Mouse (Mus musculus): ENCODE results near the gene Tspan15. TPM values are rescaled to one million over a fixed set of nuclear protein-coding genes. Genes with fewer than 3 reads are reported as not detected.

The Tspan15 gene
- polyA plus RNA-seq, 1 experiment = 38.8 TPM

DNA sequence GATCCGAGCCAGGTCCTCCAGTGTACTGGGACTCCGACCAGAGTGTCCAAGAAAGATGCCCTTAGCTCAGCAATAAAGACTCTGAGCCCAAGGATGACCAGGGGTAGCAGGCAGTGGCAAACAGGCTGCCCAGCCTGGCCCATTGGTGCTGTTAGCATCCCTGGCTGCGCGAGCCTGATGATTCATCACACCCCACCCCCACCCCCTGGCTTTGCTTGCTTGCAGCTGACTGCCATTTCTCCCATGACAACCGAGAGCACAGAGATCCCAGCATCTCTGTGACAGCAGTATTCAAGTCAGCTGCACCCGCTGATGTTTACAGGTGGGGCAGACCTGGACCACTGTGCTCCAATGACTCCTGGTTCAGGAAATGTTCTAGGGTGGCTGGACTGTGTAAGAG, 28.5 kb downstream of the Tspan15 start:
- TF ChIP-seq CTCF (conservative IDR thresholded peaks at IDR 0.05; ENCODE audit: insufficient read depth, insufficient read length, low read depth, low read length) (no peak), POLR2A (IDR thresholded peaks at IDR 0.05; ENCODE audit: low read depth, low read length) (no peak)
- no peaks in the 10 kb centered on the region for H3K27me3 ChIP-seq (replicated peaks; ENCODE audit: control insufficient read depth, insufficient read depth, low read length)
- no peak overlapping the region for H3K27ac ChIP-seq (ENCODE audit: insufficient read depth, low read depth, low read length)
- no peaks in the 10 kb centered on the region for H3K36me3 ChIP-seq (ENCODE audit: control insufficient read depth, insufficient read depth, low read length)
- WGBS = 86% methylated on average over 6 of the region's 6 CpGs
- no peak overlapping the region for H3K4me3 ChIP-seq (ENCODE audit: insufficient read depth, low read depth, low read length)
- DNase-seq = no peak
- H3K4me1 ChIP-seq (ENCODE audit: control insufficient read depth, insufficient read depth, low read length) = no peaks in the 10 kb centered on the region

DNA sequence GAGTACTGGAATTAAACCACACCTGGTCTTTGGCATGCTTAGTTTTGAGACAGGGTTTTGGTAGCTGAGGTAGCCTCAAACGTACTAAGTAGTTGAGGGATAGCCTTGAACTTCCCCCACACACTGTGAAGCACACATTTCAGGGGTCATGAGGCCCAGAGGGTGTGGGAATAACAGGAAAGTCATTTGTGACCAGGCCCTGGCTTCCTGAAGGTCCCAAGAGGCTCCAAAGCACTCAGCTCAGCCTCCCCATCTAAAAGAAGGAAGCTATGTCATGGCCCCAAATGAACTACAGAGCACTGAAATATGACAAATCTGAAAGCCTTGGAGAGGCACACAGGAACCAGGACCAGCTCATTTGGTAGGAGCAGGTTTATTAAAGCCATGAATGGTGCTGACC, 32.2 kb downstream of the Tspan15 start:
- Histone ChIP-seq H3K36me3 (ENCODE audit: control insufficient read depth, insufficient read depth, low read length) (no peaks in the 10 kb centered on the region), H3K4me1 (ENCODE audit: control insufficient read depth, insufficient read depth, low read length) (peaks cover 4% of the 10 kb centered on the region; the same call in 1 of the 2 replicates), H3K27ac (ENCODE audit: insufficient read depth, low read depth, low read length) (no peak overlapping the region)

DNA sequence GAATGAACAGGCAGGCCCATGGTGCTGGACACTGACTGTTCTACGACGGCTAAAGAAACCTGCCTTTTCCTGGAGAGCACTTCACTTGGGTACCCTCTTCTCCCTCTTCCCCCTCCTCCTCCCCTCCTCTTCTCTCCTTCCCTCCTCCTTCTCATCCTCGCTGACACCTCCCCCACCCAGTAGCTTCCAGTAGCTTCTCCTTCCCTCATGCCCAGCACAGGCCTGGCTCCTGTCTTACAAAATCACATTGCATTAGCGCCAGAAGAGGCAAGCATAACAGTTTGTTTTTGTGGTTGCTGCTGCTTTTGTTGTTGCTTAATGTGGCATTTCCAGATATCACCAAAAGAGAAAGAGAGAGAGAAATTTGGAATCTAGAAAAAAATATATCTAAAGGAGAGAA, 33.6 kb downstream of the Tspan15 start:
- TF ChIP-seq POLR2A (IDR thresholded peaks at IDR 0.05; ENCODE audit: low read depth, low read length) = no peak
- TF ChIP-seq CTCF (conservative IDR thresholded peaks at IDR 0.05; ENCODE audit: insufficient read depth, insufficient read length, low read depth, low read length) = no peak
- no peak overlapping the region for H3K4me3 ChIP-seq (ENCODE audit: insufficient read depth, low read depth, low read length)
- 81% methylated on average over 4 of the region's 4 CpGs for WGBS
- no peak overlapping the region for H3K27ac ChIP-seq (ENCODE audit: insufficient read depth, low read depth, low read length)
- no peaks in the 10 kb centered on the region for H3K36me3 ChIP-seq (ENCODE audit: control insufficient read depth, insufficient read depth, low read length)
- H3K4me1 ChIP-seq (ENCODE audit: control insufficient read depth, insufficient read depth, low read length) = peaks cover 4% of the 10 kb centered on the region; the same call in 1 of the 2 replicates
- H3K27me3 ChIP-seq (replicated peaks; ENCODE audit: control insufficient read depth, insufficient read depth, low read length) = no peaks in the 10 kb centered on the region
- no peak for DNase-seq

More for the DNA sequence above, 32.2 kb downstream of the Tspan15 start:
- no peak overlapping the region for H3K4me3 ChIP-seq (ENCODE audit: insufficient read depth, low read depth, low read length)
- TF ChIP-seq POLR2A (IDR thresholded peaks at IDR 0.05; ENCODE audit: low read depth, low read length) = no peak
- TF ChIP-seq CTCF (conservative IDR thresholded peaks at IDR 0.05; ENCODE audit: insufficient read depth, insufficient read length, low read depth, low read length) = no peak
- peak; percentile 53 for DNase-seq
- H3K27me3 ChIP-seq (replicated peaks; ENCODE audit: control insufficient read depth, insufficient read depth, low read length) = no peaks in the 10 kb centered on the region
- 48% methylated on average over 1 of the region's 1 CpGs for WGBS

DNA sequence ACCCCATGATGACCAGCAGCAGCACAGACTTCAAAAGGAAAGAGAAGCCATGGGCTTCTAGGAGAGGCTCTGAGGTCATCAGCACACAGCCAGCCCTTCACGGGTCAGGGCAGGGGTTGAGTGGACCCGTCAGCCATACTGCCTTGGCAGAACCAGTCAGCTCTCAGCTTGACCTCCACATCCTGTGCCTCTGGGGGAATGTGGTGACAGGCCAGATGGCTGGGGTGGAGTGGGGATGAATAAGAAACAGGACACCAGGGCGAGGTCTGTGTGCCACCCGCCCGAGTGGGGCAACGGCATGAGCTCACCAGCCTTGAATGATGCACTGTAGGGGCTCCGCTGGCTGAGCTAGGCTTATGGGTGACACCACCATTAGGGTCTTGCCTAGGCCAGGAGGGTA, 35.7 kb downstream of the Tspan15 start:
- H3K36me3 ChIP-seq (ENCODE audit: control insufficient read depth, insufficient read depth, low read length) = no peaks in the 10 kb centered on the region
- WGBS = 58% methylated on average over 7 of the region's 7 CpGs
- no peak overlapping the region for H3K27ac ChIP-seq (ENCODE audit: insufficient read depth, low read depth, low read length)
- H3K4me3 ChIP-seq (ENCODE audit: insufficient read depth, low read depth, low read length) = no peak overlapping the region
- no peak for DNase-seq
- TF ChIP-seq CTCF (conservative IDR thresholded peaks at IDR 0.05; ENCODE audit: insufficient read depth, insufficient read length, low read depth, low read length) (no peak), POLR2A (IDR thresholded peaks at IDR 0.05; ENCODE audit: low read depth, low read length) (no peak)
- peaks cover 4% of the 10 kb centered on the region; the same call in 1 of the 2 replicates for H3K4me1 ChIP-seq (ENCODE audit: control insufficient read depth, insufficient read depth, low read length)
- H3K27me3 ChIP-seq (replicated peaks; ENCODE audit: control insufficient read depth, insufficient read depth, low read length) = no peaks in the 10 kb centered on the region

DNA sequence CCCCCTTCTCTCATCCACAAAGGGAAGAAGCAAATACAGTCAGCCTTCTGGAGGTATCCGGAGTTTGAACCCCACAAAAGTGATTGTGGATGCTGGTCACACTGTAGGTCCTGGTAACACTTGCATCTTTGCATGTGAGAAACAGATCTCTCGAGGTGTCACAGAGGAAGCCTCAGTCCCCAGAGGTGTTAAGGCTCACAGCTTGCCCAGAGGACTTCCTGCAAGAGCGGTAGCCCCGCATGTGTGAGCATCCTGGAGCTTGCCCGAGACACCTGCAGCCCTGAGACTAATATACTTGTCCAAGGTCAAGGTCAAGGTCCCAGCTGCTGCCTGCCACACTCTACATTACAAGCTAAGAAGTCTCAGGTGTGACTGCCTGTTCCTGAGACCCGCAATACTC, 36.1 kb downstream of the Tspan15 start:
- Histone ChIP-seq H3K36me3 (ENCODE audit: control insufficient read depth, insufficient read depth, low read length) (no peaks in the 10 kb centered on the region), H3K27ac (ENCODE audit: insufficient read depth, low read depth, low read length) (no peak overlapping the region), H3K27me3 (replicated peaks; ENCODE audit: control insufficient read depth, insufficient read depth, low read length) (no peaks in the 10 kb centered on the region), H3K4me1 (ENCODE audit: control insufficient read depth, insufficient read depth, low read length) (peaks cover 4% of the 10 kb centered on the region; the same call in 1 of the 2 replicates), H3K4me3 (ENCODE audit: insufficient read depth, low read depth, low read length) (no peak overlapping the region)
- WGBS = 69% methylated on average over 6 of the region's 6 CpGs
- DNase-seq = no peak
- TF ChIP-seq POLR2A (IDR thresholded peaks at IDR 0.05; ENCODE audit: low read depth, low read length) (no peak), CTCF (conservative IDR thresholded peaks at IDR 0.05; ENCODE audit: insufficient read depth, insufficient read length, low read depth, low read length) (no peak)

DNA sequence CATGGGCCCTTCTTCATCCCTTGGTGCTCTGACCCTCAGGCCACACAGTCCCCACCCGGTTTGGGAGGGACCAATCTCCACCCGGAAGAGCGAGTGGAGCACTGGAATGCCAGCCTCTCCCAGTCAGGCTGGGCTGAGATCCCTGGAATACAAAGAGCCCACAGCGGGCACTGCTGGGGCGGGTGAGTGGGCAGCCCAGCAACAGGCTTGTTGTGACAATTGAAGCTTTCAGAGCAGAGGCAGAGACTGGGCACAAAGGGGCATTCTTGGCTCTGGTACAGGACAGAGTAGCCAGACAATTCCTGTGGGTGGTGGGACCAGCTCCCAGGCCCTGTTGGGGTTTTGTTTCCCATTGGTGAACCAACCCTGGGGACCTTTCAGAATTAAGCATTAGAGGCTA, 36.6 kb downstream of the Tspan15 start:
- Histone ChIP-seq H3K4me3 (ENCODE audit: insufficient read depth, low read depth, low read length) (no peak overlapping the region), H3K27ac (ENCODE audit: insufficient read depth, low read depth, low read length) (no peak overlapping the region), H3K36me3 (ENCODE audit: control insufficient read depth, insufficient read depth, low read length) (no peaks in the 10 kb centered on the region), H3K27me3 (replicated peaks; ENCODE audit: control insufficient read depth, insufficient read depth, low read length) (no peaks in the 10 kb centered on the region), H3K4me1 (ENCODE audit: control insufficient read depth, insufficient read depth, low read length) (peaks cover 4% of the 10 kb centered on the region; the same call in 1 of the 2 replicates)
- TF ChIP-seq POLR2A (IDR thresholded peaks at IDR 0.05; ENCODE audit: low read depth, low read length) = no peak
- no peak for DNase-seq
- 59% methylated on average over 5 of the region's 5 CpGs for WGBS

DNA sequence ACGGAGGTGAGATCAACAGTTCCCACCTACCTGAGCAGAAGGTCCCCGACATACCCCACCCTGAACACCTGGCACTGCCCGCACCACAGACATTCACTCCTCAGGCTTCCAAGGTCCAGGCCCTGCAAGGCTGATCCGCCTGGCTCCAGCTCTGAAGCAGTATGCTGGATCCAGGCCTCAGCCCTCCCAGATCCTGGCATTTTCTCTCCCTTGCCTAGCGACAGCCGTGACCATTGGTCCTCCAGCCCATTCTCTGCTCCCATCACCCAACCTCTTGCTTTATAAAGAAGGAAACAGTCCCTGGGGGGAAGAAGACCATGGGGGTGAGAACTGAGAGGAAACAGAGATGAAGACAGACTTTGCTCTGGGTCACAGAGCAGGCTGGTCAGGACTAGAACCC, 37.0 kb downstream of the Tspan15 start:
- 78% methylated on average over 6 of the region's 6 CpGs for WGBS
- Histone ChIP-seq H3K4me3 (ENCODE audit: insufficient read depth, low read depth, low read length) (no peak overlapping the region), H3K27ac (ENCODE audit: insufficient read depth, low read depth, low read length) (peak overlapping the region; percentile 12; the same call in 1 of the 2 replicates), H3K27me3 (replicated peaks; ENCODE audit: control insufficient read depth, insufficient read depth, low read length) (no peaks in the 10 kb centered on the region), H3K4me1 (ENCODE audit: control insufficient read depth, insufficient read depth, low read length) (peaks cover 4% of the 10 kb centered on the region; the same call in 1 of the 2 replicates), H3K36me3 (ENCODE audit: control insufficient read depth, insufficient read depth, low read length) (no peaks in the 10 kb centered on the region)
- TF ChIP-seq CTCF (conservative IDR thresholded peaks at IDR 0.05; ENCODE audit: insufficient read depth, insufficient read length, low read depth, low read length) = no peak
- DNase-seq = peak; percentile 23

All from kidney, adult 2 months (tissue).